In the genomic region with DNA sequence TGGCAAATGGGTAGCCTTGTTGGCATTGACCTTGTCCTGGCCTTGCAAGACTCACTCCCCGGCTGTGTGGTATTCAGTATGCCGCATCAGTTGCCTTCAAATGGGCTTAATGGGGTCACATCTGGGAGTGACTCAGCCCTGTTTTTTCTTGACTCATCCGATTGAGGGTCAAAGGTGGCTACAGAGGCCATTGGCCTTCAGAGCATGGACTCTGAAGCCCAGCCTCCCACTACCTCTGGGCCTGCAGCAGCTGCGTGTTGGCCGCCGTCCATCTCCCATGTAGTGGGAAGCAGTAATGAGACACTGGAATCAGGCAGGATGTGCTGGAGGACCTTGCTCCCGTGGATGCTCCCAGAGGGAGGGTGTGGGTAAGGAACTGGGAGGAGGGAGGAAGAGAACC, we compare ENCODE assay signal across 11 mouse cellular contexts. TPM values are rescaled to one million over a fixed set of nuclear protein-coding genes. Genes with fewer than 3 reads are reported as not detected.
DNase-seq lines count a peak whose midpoint lies in the region; ATAC-seq and TF ChIP-seq lines count a peak whose summit lies in the region.
"Had no signal": no experiment of that assay in that cellular context is flagged by ENCODE, and none has a peak within 500 bp of the region (broad histone marks: within the 10 kb centered on the region; RNA-seq: fewer than 3 reads in every experiment).

No protein-coding gene starts in this region.

- no peak for TF ChIP-seq CTCF in hindbrain, postnatal 0 days (IDR thresholded peaks at IDR 0.05; ENCODE audit: low read depth)

- no peaks in the 10 kb centered on the region for H3K4me1 ChIP-seq in hindbrain, embryonic 14.5 days (replicated peaks; ENCODE audit: control insufficient read depth, insufficient read depth, low read length)
- peaks cover 5% of the 10 kb centered on the region; the same call in 1 of the 2 replicates for H3K4me1 ChIP-seq in hindbrain, postnatal 0 days (ENCODE audit: insufficient read depth, low read length)

- no peak overlapping the region for H3K4me3 ChIP-seq in hindbrain, embryonic 14.5 days (replicated peaks; ENCODE audit: low read length)
- H3K4me3 ChIP-seq in hindbrain, postnatal 0 days (ENCODE audit: low read length), result no peak overlapping the region
- H3K4me3 ChIP-seq: layer of hippocampus, adult 2 months; neural tube, embryonic 12.5 days had no signal

- H3K27ac ChIP-seq in hindbrain, embryonic 14.5 days, result no peak overlapping the region
- no peak overlapping the region for H3K27ac ChIP-seq in hindbrain, postnatal 0 days
- H3K27ac ChIP-seq: layer of hippocampus, adult 2 months; macrophage; neural tube, embryonic 12.5 days had no signal

- H3K9me3 ChIP-seq in hindbrain, embryonic 14.5 days (ENCODE audit: control insufficient read depth, low read length), result no peaks in the 10 kb centered on the region
- no peaks in the 10 kb centered on the region for H3K9me3 ChIP-seq in hindbrain, postnatal 0 days (ENCODE audit: low read length)
- H3K9me3 ChIP-seq: neural tube, embryonic 12.5 days had no signal

- H3K36me3 ChIP-seq in hindbrain, embryonic 14.5 days (replicated peaks; ENCODE audit: control insufficient read depth, insufficient read depth), result 0 out of 2 replicates have a peak, but pooled peaks cover 7% of the 10 kb centered on the region
- H3K36me3 ChIP-seq in hindbrain, postnatal 0 days (ENCODE audit: insufficient read depth, low read length), result peaks cover 4% of the 10 kb centered on the region; the same call in 1 of the 2 replicates
- H3K36me3 ChIP-seq: neural tube, embryonic 12.5 days had no signal

- H3K9ac ChIP-seq in hindbrain, embryonic 14.5 days, result no peak overlapping the region
- no peak overlapping the region for H3K9ac ChIP-seq in hindbrain, postnatal 0 days (replicated peaks; ENCODE audit: low read length)
- H3K9ac ChIP-seq: neural tube, embryonic 12.5 days had no signal

- 75% methylated on average over 7 of the region's 7 CpGs for WGBS in hindbrain, embryonic 14.5 days
- WGBS in hindbrain, postnatal 0 days, result 77% methylated on average over 7 of the region's 7 CpGs

- no peak overlapping the region for H3K4me2 ChIP-seq in hindbrain, embryonic 14.5 days (replicated peaks)
- H3K4me2 ChIP-seq in hindbrain, postnatal 0 days (ENCODE audit: low read depth, low read length), result no peak overlapping the region
- H3K4me2 ChIP-seq: neural tube, embryonic 12.5 days had no signal

- ATAC-seq in hindbrain, embryonic 14.5 days (ENCODE audit: low FRiP score), result peak; percentile 14; the same call in 1 of the 2 replicates
- no peak for ATAC-seq in hindbrain, postnatal 0 days

- no peak for DNase-seq in hindbrain, embryonic 14.5 days (ENCODE audit: low spot score)
- DNase-seq in hindbrain, postnatal 0 days (ENCODE audit: low spot score), result no peak
- DNase-seq in adrenal gland, postnatal 36 days, result peak; percentile 90 to 94
- peak; percentile 92 to 93 for DNase-seq in kidney, adult 8-10 months
- peak; percentile 65 for DNase-seq in skeletal muscle tissue, adult 2 months (ENCODE audit: low read depth, low spot score)
- no peak for DNase-seq in lung, adult 18-20 months
- DNase-seq in T-cell, adult 2 months (ENCODE audit: low spot score), result no peak
- DNase-seq in right cerebral cortex, postnatal 4 days, result no peak

- H3K27me3 ChIP-seq in hindbrain, embryonic 14.5 days (ENCODE audit: control insufficient read depth, insufficient read depth, low read length), result no peaks in the 10 kb centered on the region
- H3K27me3 ChIP-seq in hindbrain, postnatal 0 days (ENCODE audit: insufficient read depth, low read length), result no peaks in the 10 kb centered on the region
- H3K27me3 ChIP-seq: neural tube, embryonic 12.5 days had no signal

RNA-seq across cellular contexts. Expression of gene Epb41l1, which starts 33.1 kb away (rescaled TPM):
- 19.5 and 24.3 TPM in 2 replicates for polyA plus RNA-seq in hindbrain, embryonic 14.5 days (2014; fragmentation: Nextera tagmentation; extraction: Ambion mirVana)
- total RNA-seq in hindbrain, postnatal 0 days (2014; rRNA removed), result 228 and 259 TPM in 2 replicates
- polyA plus RNA-seq in hindbrain, postnatal 0 days (2015; fragmentation: Nextera tagmentation; extraction: Ambion mirVana), result 10.7 and 11.2 TPM in 2 replicates
- total RNA-seq in adrenal gland, postnatal 36 days (2021), result 10 to 100 TPM; 49.7 to 67.5 TPM

Comparison
In these comparisons a context has a peak if more than half of its experiments do, and no peak if none do; other contexts are left out.
1. DNase-seq: peak in adrenal gland, postnatal 36 days (2 of 2), kidney, adult 8-10 months (2 of 2) and skeletal muscle tissue, adult 2 months (single experiment); none in hindbrain, embryonic 14.5 days (single experiment), hindbrain, postnatal 0 days (single experiment), lung, adult 18-20 months (0 of 2), T-cell, adult 2 months (single experiment) and right cerebral cortex, postnatal 4 days (single experiment).